16 mouse cellular contexts compared by ENCODE assay signal in the genomic region with DNA sequence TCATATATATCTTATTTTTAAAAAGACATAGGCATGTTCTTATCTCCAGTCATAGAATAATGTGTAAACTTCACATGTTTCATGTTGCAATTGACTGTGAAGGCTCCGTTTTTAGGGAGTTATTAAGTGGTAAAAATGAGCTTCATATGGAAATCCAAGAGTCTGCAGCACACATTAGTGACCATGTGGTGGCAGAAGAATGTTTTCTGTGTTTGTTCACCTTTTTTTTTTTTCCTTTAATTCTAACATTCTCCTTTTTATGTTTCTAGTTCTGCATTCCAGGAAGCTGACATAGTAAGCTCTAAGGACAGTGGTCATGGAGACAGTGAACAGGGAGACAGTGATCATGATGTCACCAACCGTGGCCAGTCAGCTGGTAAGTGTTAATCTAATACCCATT. TPM values are rescaled to one million over a fixed set of nuclear protein-coding genes. Genes with fewer than 3 reads are reported as not detected.
DNase-seq lines count a peak whose midpoint lies in the region; ATAC-seq and TF ChIP-seq lines count a peak whose summit lies in the region.
"Had no signal": no experiment of that assay in that cellular context is flagged by ENCODE, and none has a peak within 500 bp of the region (broad histone marks: within the 10 kb centered on the region; RNA-seq: fewer than 3 reads in every experiment).

No protein-coding gene starts in this region.

- no peaks in the 10 kb centered on the region for H3K9me3 ChIP-seq in forebrain, embryonic 16.5 days (ENCODE audit: control insufficient read depth, low read length)
- H3K9me3 ChIP-seq in midbrain, postnatal 0 days (ENCODE audit: low read length) = no peaks in the 10 kb centered on the region
- no peaks in the 10 kb centered on the region for H3K9me3 ChIP-seq in kidney, embryonic 14.5 days (ENCODE audit: control insufficient read depth, low read length)
- H3K9me3 ChIP-seq: liver, embryonic 12.5 days had no signal

- H3K4me1 ChIP-seq in forebrain, embryonic 16.5 days (replicated peaks; ENCODE audit: control insufficient read depth, insufficient read depth, low read length) = peaks cover 10% of the 10 kb centered on the region
- H3K4me1 ChIP-seq in midbrain, postnatal 0 days (ENCODE audit: insufficient read depth, low read length) = peaks cover 4% of the 10 kb centered on the region; the same call in 1 of the 2 replicates
- peaks cover 13% of the 10 kb centered on the region; the same call in 1 of the 2 replicates for H3K4me1 ChIP-seq in kidney, embryonic 14.5 days (ENCODE audit: control insufficient read depth, insufficient read depth, low read length)

- no peaks in the 10 kb centered on the region for H3K27me3 ChIP-seq in forebrain, embryonic 16.5 days (replicated peaks; ENCODE audit: control insufficient read depth, insufficient read depth, low read length)
- no peaks in the 10 kb centered on the region for H3K27me3 ChIP-seq in midbrain, postnatal 0 days (ENCODE audit: insufficient read depth, low read length)
- H3K27me3 ChIP-seq in kidney, embryonic 14.5 days (ENCODE audit: control insufficient read depth, insufficient read depth, low read length) = peaks cover 34% of the 10 kb centered on the region
- H3K27me3 ChIP-seq: CH12.LX had no signal

- H3K36me3 ChIP-seq in forebrain, embryonic 16.5 days (ENCODE audit: control insufficient read depth, insufficient read depth) = no peaks in the 10 kb centered on the region
- 0 out of 2 replicates have a peak, but pooled peaks cover 2% of the 10 kb centered on the region for H3K36me3 ChIP-seq in midbrain, postnatal 0 days (ENCODE audit: insufficient read depth, low read length)
- no peaks in the 10 kb centered on the region for H3K36me3 ChIP-seq in kidney, embryonic 14.5 days (ENCODE audit: control insufficient read depth, insufficient read depth, low read length)
- H3K36me3 ChIP-seq: liver, embryonic 12.5 days had no signal

- no peak for DNase-seq in left cerebral cortex, adult 2 months (ENCODE audit: extremely low spot score in 1 of 2, low spot score in 2 of 2)
- no peak for DNase-seq in left cerebral cortex, adult 18-20 months (ENCODE audit: low spot score in 2 of 2)
- DNase-seq in brain, embryonic 14.5 days (ENCODE audit: low read depth) = peak; percentile 67
- DNase-seq in midbrain, postnatal 0 days (ENCODE audit: low spot score) = peak; percentile 65
- no peak for DNase-seq in gastrocnemius, adult 18-20 months (ENCODE audit: low spot score)
- DNase-seq: cerebellum, adult 18-20 months; embryo, embryonic 11 days; gastrocnemius, postnatal 10 days; kidney, adult 8-10 months; lung, postnatal 36 days; thymus, adult 18-20 months had no signal

- H3K27ac ChIP-seq in left cerebral cortex, adult 2 months = no peak overlapping the region
- H3K27ac ChIP-seq in forebrain, embryonic 16.5 days (ENCODE audit: low read length) = no peak overlapping the region
- no peak overlapping the region for H3K27ac ChIP-seq in midbrain, postnatal 0 days (ENCODE audit: low read depth, low read length)
- no peak overlapping the region for H3K27ac ChIP-seq in kidney, embryonic 14.5 days (ENCODE audit: low read depth, low read length)
- H3K27ac ChIP-seq: liver, embryonic 12.5 days had no signal

- TF ChIP-seq POLR2A in brain, embryonic 14.5 days (IDR thresholded peaks at IDR 0.05; ENCODE audit: borderline replicate concordance, extremely low read depth, insufficient read depth, insufficient read length, poor library complexity, severe bottlenecking) = no peak

- intact Hi-C loops in left cerebral cortex, adult 2 months (cut with DNase I) = loop anchor here (5.0 to 10.0 kb wide), 2 partner anchors 33 to 941 kb away; no protein-coding TSS in a partner anchor

- H3K4me3 ChIP-seq in left cerebral cortex, adult 2 months = peak overlapping the region; percentile 81
- peak overlapping the region; percentile 9; the same call in 1 of the 2 replicates for H3K4me3 ChIP-seq in forebrain, embryonic 16.5 days (replicated peaks; ENCODE audit: low read length)
- peak overlapping the region; percentile 62 for H3K4me3 ChIP-seq in midbrain, postnatal 0 days (ENCODE audit: low read depth, low read length)
- H3K4me3 ChIP-seq in kidney, embryonic 14.5 days (ENCODE audit: low read length) = no peak overlapping the region
- H3K4me3 ChIP-seq: liver, embryonic 12.5 days had no signal

- H3K9ac ChIP-seq in forebrain, embryonic 16.5 days (replicated peaks; ENCODE audit: low read depth, low read length) = no peak overlapping the region
- H3K9ac ChIP-seq in midbrain, postnatal 0 days (replicated peaks; ENCODE audit: low read length, poor library complexity, severe bottlenecking) = no peak overlapping the region
- no peak overlapping the region for H3K9ac ChIP-seq in kidney, embryonic 14.5 days (ENCODE audit: low read depth, low read length)
- H3K9ac ChIP-seq: liver, embryonic 12.5 days had no signal

- peak; percentile 42 for TF ChIP-seq CTCF in left cerebral cortex, adult 2 months (IDR thresholded peaks at IDR 0.05)
- TF ChIP-seq CTCF in brain, embryonic 14.5 days (IDR thresholded peaks at IDR 0.05; ENCODE audit: borderline replicate concordance, extremely low read depth, insufficient read depth, insufficient read length) = no peak
- peak; percentile 72 for TF ChIP-seq CTCF in midbrain, postnatal 0 days (IDR thresholded peaks at IDR 0.05)

- WGBS in forebrain, embryonic 16.5 days = 26% methylated on average over 2 of the region's 2 CpGs
- WGBS in midbrain, postnatal 0 days = 25% methylated on average over 2 of the region's 2 CpGs
- 72% methylated on average over 2 of the region's 2 CpGs for WGBS in kidney, embryonic 14.5 days

- ATAC-seq in forebrain, embryonic 16.5 days = no peak
- ATAC-seq in midbrain, postnatal 0 days (ENCODE audit: low FRiP score) = no peak
- ATAC-seq in kidney, embryonic 14.5 days (ENCODE audit: low FRiP score, low TSS enrichment) = no peak
- ATAC-seq: activated CD4-positive, CD25-positive, alpha-beta regulatory T cell, adult 4 months; liver, embryonic 12.5 days had no signal

- H3K4me2 ChIP-seq in forebrain, embryonic 16.5 days (ENCODE audit: low read length) = peak overlapping the region; percentile 24
- peak overlapping the region; percentile 91 for H3K4me2 ChIP-seq in midbrain, postnatal 0 days (ENCODE audit: low read depth, low read length, poor library complexity, severe bottlenecking)
- no peak overlapping the region for H3K4me2 ChIP-seq in kidney, embryonic 14.5 days (replicated peaks; ENCODE audit: low read depth, low read length)
- H3K4me2 ChIP-seq: liver, embryonic 12.5 days had no signal

RNA-seq across cellular contexts. Expression of a gene that starts 5.6 kb away (rescaled TPM):
- 100 to 1,000 TPM; 201 to 203 TPM for total RNA-seq in left cerebral cortex, adult 2 months (2021)
- 100 to 1,000 TPM; 178 to 187 TPM for total RNA-seq in left cerebral cortex, adult 18-20 months (2021)
- polyA plus RNA-seq in brain, embryonic 14.5 days (2012; rRNA removed) = 40.7 and 73.4 TPM in 2 replicates
- polyA plus RNA-seq in forebrain, embryonic 16.5 days (2015; fragmentation: Nextera tagmentation; extraction: Ambion mirVana) = 12.0 and 15.8 TPM in 2 replicates
- 169 and 181 TPM in 2 replicates for total RNA-seq in midbrain, postnatal 0 days (2014; rRNA removed)
- polyA plus RNA-seq in midbrain, postnatal 0 days (2015; fragmentation: Nextera tagmentation; extraction: Ambion mirVana) = 23.5 and 26.7 TPM in 2 replicates
- total RNA-seq in gastrocnemius, adult 18-20 months (2021) = under 1 TPM; 0.07 to 0.28 TPM
- polyA plus RNA-seq in kidney, embryonic 14.5 days (2014; fragmentation: Nextera tagmentation; extraction: Ambion mirVana) = 0.34 and 0.35 TPM in 2 replicates
- total RNA-seq: CH12.LX had no signal

Comparison
In these comparisons a context has a peak if more than half of its experiments do, and no peak if none do; other contexts are left out.
1. DNase-seq: peak in brain, embryonic 14.5 days (single experiment) and midbrain, postnatal 0 days (single experiment); none in left cerebral cortex, adult 2 months (0 of 2), left cerebral cortex, adult 18-20 months (0 of 2) and gastrocnemius, adult 18-20 months (single experiment).
2. RNA of a gene that starts 5.6 kb away (total RNA-seq): 201 to 203 TPM in left cerebral cortex, adult 2 months, 178 to 187 TPM in left cerebral cortex, adult 18-20 months and 169 to 181 TPM in midbrain, postnatal 0 days; 0.07 to 0.28 TPM in gastrocnemius, adult 18-20 months; every median in the first group is over 100 times any median in the second.